Mouse (Mus musculus): ENCODE measurements around the gene Cep57.
"Not testable (repeated sequence)": the region's sequence is repeated elsewhere in the genome, so short reads cannot be mapped to it uniquely, and the experiment has no call there.

The Cep57 gene

DNA sequence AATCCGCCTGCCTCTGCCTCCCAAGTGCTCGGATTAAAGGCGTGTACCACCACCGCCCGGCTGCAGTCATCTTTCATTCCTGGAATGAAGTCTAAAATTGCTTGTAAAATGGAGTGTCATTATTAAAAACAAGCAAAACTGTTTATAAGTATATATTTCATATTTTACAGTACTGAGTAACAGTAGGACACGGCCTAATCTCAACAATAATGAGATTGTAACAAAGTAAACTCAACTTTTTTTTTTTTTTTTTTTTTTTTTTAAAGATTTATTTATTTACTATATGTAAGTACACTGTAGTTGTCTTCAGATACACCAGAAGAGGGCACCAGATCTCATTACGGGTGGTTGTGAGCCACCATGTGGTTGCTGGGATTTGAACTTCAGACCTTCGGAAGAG, 36.0 kb downstream of the Cep57 start:
- not testable (repeated sequence) for DNase-seq

DNA sequence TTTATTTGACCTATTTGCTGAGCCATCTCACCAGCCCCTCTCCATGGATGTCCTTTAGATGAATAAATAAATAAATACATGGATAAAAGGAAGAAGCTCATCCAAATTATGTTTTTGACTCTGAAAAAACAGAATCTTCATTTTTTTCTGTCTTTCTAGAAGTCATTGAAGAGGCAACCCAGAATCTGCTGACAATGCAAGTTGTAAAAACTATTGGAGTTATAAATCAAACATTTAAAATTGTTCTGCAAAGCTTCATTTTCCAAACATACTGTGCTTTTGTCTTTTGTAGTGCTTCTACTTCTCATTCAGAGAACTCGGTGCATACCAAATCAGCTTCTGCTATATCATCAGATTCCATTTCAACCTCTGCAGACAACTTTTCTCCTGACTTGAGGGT, 44.9 kb downstream of the Cep57 start:
- no peak for DNase-seq

DNA sequence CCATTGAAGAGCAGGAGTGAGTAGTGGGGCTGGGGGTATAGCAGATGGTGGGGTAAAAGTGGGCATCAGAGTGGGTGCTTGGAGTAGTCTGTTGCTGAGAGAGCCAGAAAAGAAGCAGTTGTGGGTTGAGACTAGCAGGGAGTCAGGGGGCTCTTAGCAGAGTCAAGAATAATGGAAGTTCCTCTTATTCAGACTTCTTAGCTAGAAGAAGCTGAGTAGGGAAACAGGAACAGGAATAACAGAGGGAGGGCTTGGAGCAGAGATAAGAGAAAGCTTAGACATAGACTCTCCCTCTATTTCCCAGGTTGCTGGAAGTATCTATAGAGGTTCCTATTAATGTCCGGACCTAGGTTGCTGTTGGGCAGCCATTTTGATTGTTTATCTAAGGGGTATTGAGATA, 52.2 kb downstream of the Cep57 start:
- DNase-seq: no peak

DNA sequence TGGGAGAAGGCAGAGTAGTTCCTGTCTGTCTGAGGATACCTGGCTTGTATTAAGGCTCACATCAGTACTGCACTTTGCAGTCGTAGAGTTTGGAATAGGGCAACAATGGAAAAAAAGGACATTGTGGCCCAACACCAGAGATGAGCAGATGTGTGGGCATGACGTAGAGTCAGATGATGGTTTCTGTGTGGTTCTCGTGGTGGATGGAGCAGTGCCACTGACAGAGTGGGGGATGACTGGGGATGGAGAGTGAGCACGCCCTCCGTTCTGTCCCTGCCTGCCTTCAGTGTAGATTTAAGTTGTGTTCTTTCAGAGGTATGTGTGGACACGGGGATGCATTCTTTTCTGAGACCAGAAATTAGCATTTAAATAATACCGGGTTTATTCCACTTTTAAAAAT, 60.3 kb downstream of the Cep57 start:
- no peak for DNase-seq

DNA sequence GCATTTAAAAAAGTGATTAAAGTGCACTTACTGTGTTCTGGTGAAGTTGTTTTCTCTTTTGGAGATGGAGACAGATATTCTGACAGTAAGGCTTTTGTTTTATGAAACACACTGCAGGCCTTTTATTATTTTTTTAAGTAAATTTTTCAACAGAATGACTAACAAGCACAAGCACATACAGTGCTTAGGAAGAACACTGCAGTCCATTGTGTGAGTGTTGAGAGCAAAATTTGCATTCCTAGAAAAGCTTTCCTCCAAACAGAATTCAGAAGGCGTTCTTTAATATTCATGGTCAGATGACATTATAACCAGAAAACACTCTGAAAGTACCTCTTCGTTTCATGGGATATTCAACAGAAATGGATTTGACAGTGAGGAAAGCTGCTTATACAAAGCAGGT, 61.3 kb downstream of the Cep57 start:
- DNase-seq: no peak

DNA sequence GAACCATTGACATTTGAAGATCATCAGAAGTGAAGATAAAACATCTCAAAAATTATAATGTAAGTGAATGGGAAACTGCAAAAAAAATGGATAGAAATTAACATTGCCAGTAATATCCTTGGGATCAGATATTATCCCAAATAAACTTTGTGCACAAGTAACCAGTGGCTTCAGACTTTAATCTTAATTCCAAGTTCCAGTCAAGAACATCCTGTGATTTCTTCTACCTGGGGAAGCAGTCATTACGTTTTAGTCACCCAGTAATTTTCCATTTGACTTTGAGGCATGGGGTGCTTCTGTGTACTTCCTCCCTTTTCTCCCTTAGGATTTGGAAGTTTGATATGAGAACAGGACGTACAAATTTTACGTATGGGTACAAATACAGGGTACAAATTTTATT, 66.5 kb downstream of the Cep57 start:
- no peak for DNase-seq
